Mouse (Mus musculus): ENCODE measurements around the gene Zmynd12.

DNA sequence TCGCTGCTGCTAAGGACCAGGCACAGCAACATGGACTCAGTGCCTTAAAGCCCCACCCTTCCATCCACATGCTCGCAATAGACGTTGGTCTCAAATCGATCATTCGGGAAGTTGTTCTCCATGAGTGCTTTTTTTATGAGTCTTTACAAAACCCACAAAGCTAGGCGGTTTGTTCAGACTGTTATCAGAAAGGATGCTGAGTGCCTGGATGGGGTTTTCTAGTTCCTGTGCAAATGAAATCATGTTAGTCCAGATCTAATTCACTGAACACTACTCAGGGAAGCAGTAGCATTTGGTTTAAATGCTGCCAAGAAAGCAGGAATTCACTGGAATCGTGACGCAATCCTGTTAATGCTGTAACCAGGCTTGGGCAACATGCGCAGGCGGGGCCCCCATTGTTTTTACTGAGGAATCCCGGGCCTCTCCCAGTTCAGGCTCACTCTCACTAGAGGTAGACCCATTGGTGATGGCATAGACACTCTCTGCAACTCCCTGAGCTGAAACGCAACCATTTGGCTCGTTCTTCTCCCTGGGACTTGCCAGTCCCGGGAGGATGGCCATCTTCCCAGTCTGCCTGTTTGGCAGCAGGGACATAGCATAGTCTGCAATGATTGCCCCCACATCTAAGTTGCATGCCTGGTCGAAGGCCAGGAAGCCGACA lies 45.2 kb downstream of the Zmynd12 start:
- TF ChIP-seq CTCF (IDR thresholded peaks at IDR 0.05; ENCODE audit: borderline replicate concordance, extremely low read depth, insufficient read depth, insufficient read length): no peak
- TF ChIP-seq POLR2A (IDR thresholded peaks at IDR 0.05; ENCODE audit: borderline replicate concordance, extremely low read depth, insufficient read depth, insufficient read length, poor library complexity, severe bottlenecking): no peak

Measured in brain, embryonic 14.5 days (tissue).